Mouse (Mus musculus) intestine, embryonic 16.5 days (tissue): Measurements from ENCODE around the gene Dtx3. TPM values are rescaled to one million over a fixed set of nuclear protein-coding genes. Genes with fewer than 3 reads are reported as not detected.
A peak's percentile ranks its signal among the peaks of the same experiment; 100 is the strongest.

Experiments used
- ATAC-seq: fragments of 200-750 bp; cut with Nextera tagmentation; 2 replicates; pipeline ENCODE4 v1.8.0; 2017; ENCODE audit warnings: moderate TSS enrichment, moderate library complexity
- H3K27ac ChIP-seq: fragments of 300-500 bp; sonication (generic); 2 replicates; pipeline ENCODE4 v1.5.1; 2014; ENCODE audit warnings: mild to moderate bottlenecking, low read length
- H3K27me3 ChIP-seq: fragments of 300-500 bp; sonication (generic); replicated peaks from 2 replicates; pipeline ENCODE4 v1.6.1; 2014; ENCODE audit warnings: low read length, control low read depth, mixed read lengths; ENCODE audit not compliant: control insufficient read depth, insufficient read depth
- H3K36me3 ChIP-seq: fragments of 300-500 bp; sonication (generic); 2 replicates; pipeline ENCODE4 v1.6.1; 2014; ENCODE audit warnings: low read length, control low read depth; ENCODE audit not compliant: control insufficient read depth, insufficient read depth
- H3K4me1 ChIP-seq: fragments of 300-500 bp; sonication (generic); 2 replicates; pipeline ENCODE4 v1.6.1; 2014; ENCODE audit warnings: low read length, control low read depth, mixed read lengths; ENCODE audit not compliant: control insufficient read depth, insufficient read depth
- H3K4me2 ChIP-seq: fragments of 300-500 bp; sonication (generic); 2 replicates; pipeline ENCODE4 v1.6.1; 2014; ENCODE audit warnings: low read depth, low read length, control low read depth
- H3K4me3 ChIP-seq: fragments of 300-500 bp; sonication (generic); 2 replicates; pipeline ENCODE4 v1.5.1; 2014; ENCODE audit warnings: mild to moderate bottlenecking, low read length
- H3K9ac ChIP-seq: fragments of 300-500 bp; sonication (generic); 2 replicates; pipeline ENCODE4 v1.6.1; 2014; ENCODE audit warnings: low read depth, low read length
- H3K9me3 ChIP-seq: fragments of 300-500 bp; sonication (generic); 2 replicates; pipeline ENCODE4 v1.6.1; 2016; ENCODE audit warnings: low read length, control low read depth; ENCODE audit not compliant: control insufficient read depth
- WGBS: fragments of 180-500 bp; shearing (Covaris S2); extraction: QIAGEN DNeasy Blood & Tissue Kit; methylation state at CpG from one replicate; pipeline ENCODE4 v1.1.7; 2014; 5-methylcytosine and 5-hydroxymethylcytosine counted together
- polyA plus RNA-seq: library from polyadenylated mRNA; unstranded; fragments of >200 nt; fragmentation: Nextera tagmentation; extraction: Ambion mirVana; gene quantifications from 2 replicates; pipeline ENCODE4 v1.2.1, GENCODE M21; 2015

Gene Dtx3
- polyA plus RNA-seq, 1 experiment from 2014 or later = 54.4 TPM

DNA sequence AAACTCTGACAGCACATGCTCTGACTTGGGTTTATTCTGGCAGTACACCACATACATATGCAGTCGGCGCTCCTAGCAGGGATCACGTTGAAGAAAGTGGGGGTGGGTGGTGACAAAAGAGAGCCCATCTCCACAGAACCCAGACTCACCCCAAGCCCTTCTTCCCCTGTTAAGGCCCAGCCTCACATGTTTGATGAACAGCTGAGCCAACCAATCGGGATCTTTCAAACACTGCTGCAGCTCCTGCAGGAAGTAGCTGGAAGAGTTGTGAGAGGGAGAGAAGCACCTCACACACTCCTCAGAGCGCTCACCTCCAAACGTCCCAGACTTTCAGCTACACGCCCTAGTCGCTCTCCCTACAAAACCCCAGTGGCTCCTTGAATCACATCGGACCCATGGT is 10.4 kb downstream of the Dtx3 start:
- no peak overlapping the region for H3K4me3 ChIP-seq
- 74% methylated on average over 9 of the region's 9 CpGs for WGBS
- H3K27ac ChIP-seq = no peak overlapping the region
- no peak overlapping the region for H3K9ac ChIP-seq
- peaks cover 5% of the 10 kb centered on the region; the same call in 1 of the 2 replicates for H3K36me3 ChIP-seq
- ATAC-seq = no peak
- H3K9me3 ChIP-seq = 0 out of 2 replicates have a peak, but pooled peaks cover 4% of the 10 kb centered on the region
- no peak overlapping the region for H3K4me2 ChIP-seq
- peaks cover 30% of the 10 kb centered on the region for H3K4me1 ChIP-seq
- peaks cover 21% of the 10 kb centered on the region; the same call in 1 of the 2 replicates for H3K27me3 ChIP-seq

DNA sequence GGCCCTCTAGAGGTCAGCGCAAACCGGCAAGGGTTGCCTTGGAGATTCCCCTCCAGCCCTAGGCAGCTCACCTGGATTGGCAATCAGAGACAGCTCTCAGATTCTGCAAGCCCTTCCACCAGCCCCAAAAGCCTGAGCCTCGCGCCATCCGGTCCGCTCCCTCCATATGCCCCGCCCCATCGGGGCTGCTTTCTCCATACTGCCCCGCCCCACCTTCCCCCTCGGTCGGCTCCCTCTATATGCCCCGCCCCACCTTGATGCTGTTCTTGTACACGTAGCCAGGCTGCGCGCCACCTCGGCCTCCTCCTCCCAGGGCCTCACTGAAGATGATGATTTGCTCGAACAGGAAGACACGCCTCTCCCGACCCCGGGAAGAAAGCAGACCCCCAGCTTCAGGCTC is 11.8 kb downstream of the Dtx3 start:
- peaks cover 33% of the 10 kb centered on the region for H3K27me3 ChIP-seq
- H3K36me3 ChIP-seq = peaks cover 5% of the 10 kb centered on the region; the same call in 1 of the 2 replicates
- 0 out of 2 replicates have a peak overlapping the region, but pooled peaks have one; percentile 5 for H3K4me3 ChIP-seq
- ATAC-seq = peak; percentile 30
- H3K4me2 ChIP-seq = peak overlapping the region; percentile 46
- WGBS = 16% methylated on average over 20 of the region's 20 CpGs
- peak overlapping the region; percentile 29; the same call in 1 of the 2 replicates for H3K9ac ChIP-seq
- H3K4me1 ChIP-seq = peaks cover 24% of the 10 kb centered on the region
- 0 out of 2 replicates have a peak, but pooled peaks cover 4% of the 10 kb centered on the region for H3K9me3 ChIP-seq
- no peak overlapping the region for H3K27ac ChIP-seq

DNA sequence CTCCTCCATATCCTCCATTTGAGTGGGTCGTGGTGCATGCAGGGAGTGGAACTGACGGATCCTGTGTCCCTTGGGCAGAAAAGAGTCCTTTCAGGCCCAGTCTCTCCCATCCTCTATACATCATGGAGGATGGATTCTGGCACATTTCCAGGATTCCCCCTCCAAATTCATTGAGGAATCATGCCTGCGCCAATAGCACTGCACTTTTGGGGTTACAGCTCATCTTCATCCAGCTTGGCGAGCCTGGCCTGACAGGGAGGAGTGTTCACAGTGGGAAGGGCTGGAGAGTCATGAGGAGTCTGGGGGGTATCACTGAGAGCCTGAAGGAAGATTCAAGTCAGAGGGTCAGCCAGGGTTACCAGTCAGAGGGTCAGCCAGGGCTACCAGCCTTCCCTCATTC is 12.9 kb downstream of the Dtx3 start:
- Histone ChIP-seq H3K4me3 (no peak overlapping the region), H3K4me2 (no peak overlapping the region), H3K9me3 (0 out of 2 replicates have a peak, but pooled peaks cover 4% of the 10 kb centered on the region), H3K9ac (no peak overlapping the region), H3K27ac (no peak overlapping the region), H3K27me3 (peaks cover 42% of the 10 kb centered on the region), H3K36me3 (peaks cover 5% of the 10 kb centered on the region; the same call in 1 of the 2 replicates), H3K4me1 (peaks cover 26% of the 10 kb centered on the region)
- ATAC-seq = no peak
- 84% methylated on average over 4 of the region's 4 CpGs for WGBS

DNA sequence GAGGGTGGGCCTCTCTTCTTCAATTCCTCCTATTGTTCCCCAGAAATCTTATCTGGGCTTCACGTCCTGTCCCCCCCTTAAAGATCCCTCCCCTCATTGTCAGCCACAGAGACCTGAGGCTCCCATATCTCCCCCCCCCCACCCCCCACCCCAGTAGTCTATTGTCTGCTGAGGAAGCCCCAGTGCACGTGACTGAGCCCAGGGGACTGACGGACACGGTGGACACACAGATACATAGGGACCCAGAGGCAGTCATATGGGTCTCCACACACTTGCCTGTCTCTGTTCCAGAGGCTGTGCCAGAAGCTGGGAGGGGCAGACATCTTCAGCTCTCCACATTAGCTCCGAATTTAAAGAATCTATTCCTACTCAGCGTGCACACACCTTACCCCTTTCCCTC is 14.0 kb downstream of the Dtx3 start:
- Histone ChIP-seq H3K27me3 (peaks cover 47% of the 10 kb centered on the region), H3K4me1 (peaks cover 26% of the 10 kb centered on the region), H3K36me3 (no peaks in the 10 kb centered on the region), H3K4me3 (no peak overlapping the region), H3K4me2 (no peak overlapping the region), H3K9me3 (0 out of 2 replicates have a peak, but pooled peaks cover 1% of the 10 kb centered on the region), H3K9ac (no peak overlapping the region), H3K27ac (no peak overlapping the region)
- WGBS = 65% methylated on average over 6 of the region's 6 CpGs
- no peak for ATAC-seq

DNA sequence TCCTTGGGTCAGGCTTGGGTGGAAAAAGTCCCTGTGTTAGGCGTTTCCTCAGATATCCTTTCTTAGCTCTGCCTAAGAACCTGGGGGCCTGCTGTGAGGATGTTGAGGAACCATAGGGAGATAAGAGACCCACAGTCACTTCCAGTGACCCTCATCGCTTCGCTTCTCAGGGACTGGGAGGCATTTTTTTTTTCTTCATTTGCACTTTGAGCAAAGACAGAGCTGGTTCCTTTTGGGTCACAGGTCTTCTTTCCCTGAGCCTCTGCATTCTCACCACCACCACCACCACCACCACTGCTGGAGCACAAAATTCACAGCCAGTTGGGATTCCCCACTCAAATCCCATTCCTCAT is 14.9 kb downstream of the Dtx3 start:
- H3K9ac ChIP-seq = no peak overlapping the region
- no peaks in the 10 kb centered on the region for H3K9me3 ChIP-seq
- H3K4me2 ChIP-seq = no peak overlapping the region
- ATAC-seq = no peak
- 43% methylated on average over 3 of the region's 3 CpGs for WGBS
- peaks cover 47% of the 10 kb centered on the region for H3K27me3 ChIP-seq
- no peaks in the 10 kb centered on the region for H3K36me3 ChIP-seq
- H3K4me1 ChIP-seq = peaks cover 26% of the 10 kb centered on the region
- no peak overlapping the region for H3K27ac ChIP-seq
- no peak overlapping the region for H3K4me3 ChIP-seq

DNA sequence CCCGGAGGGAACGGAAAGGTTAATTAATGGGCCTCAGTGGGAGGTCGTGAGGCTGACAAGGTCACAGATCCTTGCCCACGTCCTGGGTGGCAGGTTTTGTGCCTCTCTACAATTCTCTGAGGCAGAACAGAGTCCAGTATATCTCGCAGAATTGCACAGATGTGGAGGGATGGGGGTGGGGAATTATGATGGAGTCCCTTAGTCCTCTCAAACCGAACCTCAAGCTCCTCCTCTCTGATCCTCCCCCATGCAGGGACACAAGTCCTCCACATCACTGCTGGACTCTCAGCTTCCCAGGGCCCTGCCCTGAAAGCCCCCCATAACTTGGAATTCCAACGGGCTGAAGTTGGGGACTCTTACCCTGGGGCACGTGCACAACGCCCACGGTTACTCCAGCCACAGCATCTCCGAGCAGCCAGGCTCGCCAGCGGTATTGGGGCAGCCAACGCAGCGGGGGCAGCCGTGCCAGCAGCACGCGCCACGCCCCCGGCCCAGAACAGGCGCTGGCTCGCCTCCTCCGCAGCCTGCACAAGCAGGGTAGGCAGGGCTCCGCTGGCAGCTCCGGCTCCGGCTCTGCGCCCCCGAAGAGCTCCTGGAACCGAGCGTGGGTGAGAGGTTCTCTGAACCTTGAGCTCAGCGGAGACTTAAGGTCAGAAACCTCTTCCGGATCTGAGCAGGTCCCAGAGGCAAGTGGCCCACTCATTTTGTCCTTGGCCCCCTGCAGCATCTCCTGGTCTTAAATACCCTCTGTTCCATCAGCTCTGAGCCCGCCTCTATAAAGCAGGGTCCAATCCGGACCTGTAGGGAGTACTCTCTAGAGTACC is 15.4 kb downstream of the Dtx3 start, which contains the start of gene Slc26a10:
Gene Slc26a10, minus strand, starts transcription at position 775 of the 824 bp plus-strand sequence.
- Histone ChIP-seq H3K4me1 (peaks cover 26% of the 10 kb centered on the region), H3K4me3 (peak within 1 kb of the TSS; percentile 12; the same call in 1 of the 2 replicates)

DNA sequence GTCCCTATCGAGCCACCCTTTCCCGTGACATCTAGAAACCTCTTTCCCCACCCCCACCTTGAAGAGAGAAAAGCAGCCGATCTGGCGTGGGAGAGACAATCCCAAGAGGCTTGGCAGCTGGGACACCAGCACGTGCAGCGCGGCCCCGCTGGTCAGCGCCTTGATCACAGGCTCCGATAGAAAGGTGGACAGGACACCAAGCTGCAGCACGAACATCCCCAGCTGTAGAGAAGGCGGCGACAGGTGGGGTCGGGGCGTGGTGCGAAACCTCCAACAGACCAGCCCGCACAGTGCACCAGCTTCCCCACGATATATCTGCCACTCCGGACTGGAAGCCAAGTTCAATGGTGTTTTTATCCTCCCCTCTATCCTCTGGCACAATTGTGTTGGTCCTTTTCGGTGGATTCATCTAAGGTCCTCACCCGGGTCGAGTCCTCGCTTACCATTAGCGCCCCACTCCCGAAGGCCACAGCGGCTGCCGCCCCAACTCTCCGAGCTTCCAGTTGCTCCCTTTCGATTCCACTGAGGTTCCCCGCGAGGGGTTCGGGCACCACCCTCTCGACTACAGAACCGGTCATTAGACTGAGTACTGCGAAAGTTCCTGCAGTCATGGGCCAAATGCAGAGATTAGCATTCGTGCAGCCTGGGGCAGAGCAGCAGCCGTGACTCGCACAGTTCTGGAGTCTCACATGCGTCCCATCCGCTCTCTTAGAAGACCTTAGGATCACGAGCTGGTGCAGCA is 17.1 kb downstream of the Dtx3 start:
- ATAC-seq = no peak
- Histone ChIP-seq H3K4me1 (peaks cover 18% of the 10 kb centered on the region), H3K4me3 (peak overlapping the region; percentile 45), H3K9me3 (no peaks in the 10 kb centered on the region), H3K27me3 (peaks cover 45% of the 10 kb centered on the region), H3K4me2 (peak overlapping the region; percentile 69), H3K9ac (0 out of 2 replicates have a peak overlapping the region, but pooled peaks have one; percentile 37), H3K36me3 (no peaks in the 10 kb centered on the region), H3K27ac (no peak overlapping the region)
- WGBS = 6% methylated on average over 41 of the region's 41 CpGs

More for the DNA sequence above, 15.4 kb downstream of the Dtx3 start, which contains the start of gene Slc26a10:
- Histone ChIP-seq H3K27ac (no peak within 1 kb of the TSS), H3K36me3 (no peaks in the 10 kb centered on the region), H3K27me3 (peaks cover 47% of the 10 kb centered on the region), H3K9ac (peak within 1 kb of the TSS; percentile 37; the same call in 1 of the 2 replicates), H3K9me3 (no peaks in the 10 kb centered on the region), H3K4me2 (peak within 1 kb of the TSS; percentile 32)
- no peak for ATAC-seq
- 3% methylated on average over 34 of the region's 34 CpGs for WGBS

DNA sequence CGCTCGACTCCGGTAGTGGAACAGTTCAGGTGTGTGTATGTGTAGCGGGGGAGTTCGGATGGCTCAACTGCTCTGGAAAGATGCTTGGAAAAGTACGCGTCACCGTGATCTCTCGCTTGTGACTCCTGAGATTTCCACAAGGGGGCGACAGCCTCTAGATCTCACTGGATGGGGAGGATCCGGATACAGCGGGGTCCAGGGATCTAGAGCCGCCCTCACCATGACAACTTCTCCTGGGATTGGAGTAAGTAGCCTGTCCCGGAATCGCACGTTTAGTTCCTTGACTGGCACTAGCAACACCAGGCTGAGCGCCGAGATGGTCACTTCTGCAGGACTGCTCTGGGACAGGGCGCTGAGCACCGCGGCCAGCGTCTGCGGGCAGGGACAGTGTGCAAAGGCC is 17.8 kb downstream of the Dtx3 start:
- peak overlapping the region; percentile 69 for H3K4me2 ChIP-seq
- H3K36me3 ChIP-seq = no peaks in the 10 kb centered on the region
- no peaks in the 10 kb centered on the region for H3K9me3 ChIP-seq
- peaks cover 45% of the 10 kb centered on the region for H3K27me3 ChIP-seq
- WGBS = 2% methylated on average over 23 of the region's 23 CpGs
- peaks cover 17% of the 10 kb centered on the region for H3K4me1 ChIP-seq
- H3K4me3 ChIP-seq = peak overlapping the region; percentile 45
- no peak overlapping the region for H3K27ac ChIP-seq
- H3K9ac ChIP-seq = 0 out of 2 replicates have a peak overlapping the region, but pooled peaks have one; percentile 37
- ATAC-seq = peak; percentile 57

DNA sequence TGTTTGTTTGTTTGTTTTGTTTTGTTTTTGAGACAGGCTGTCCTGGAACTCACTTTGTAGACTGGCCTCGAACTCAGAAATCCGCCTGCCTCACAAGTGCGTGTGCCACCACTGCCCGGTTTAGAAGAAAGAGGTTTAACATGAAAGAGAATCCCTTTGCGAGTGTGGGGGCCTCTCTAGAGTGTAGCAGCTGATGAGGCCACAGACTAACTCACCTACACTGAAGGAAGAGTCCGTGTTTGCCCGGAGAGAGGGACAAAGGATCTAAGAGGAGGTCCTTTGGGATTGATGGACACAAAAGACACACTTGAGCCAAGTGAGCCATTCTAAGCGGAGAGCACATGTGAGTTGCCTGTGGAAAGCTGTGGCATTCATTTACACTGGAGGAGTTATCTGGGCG is 18.3 kb downstream of the Dtx3 start:
- H3K4me2 ChIP-seq = no peak overlapping the region; the same call in 1 of the 2 replicates
- H3K4me3 ChIP-seq = no peak overlapping the region
- WGBS = 25% methylated on average over 9 of the region's 9 CpGs

More for the DNA sequence above, 18.3 kb downstream of the Dtx3 start:
- no peak for ATAC-seq
- H3K36me3 ChIP-seq = no peaks in the 10 kb centered on the region
- peaks cover 17% of the 10 kb centered on the region for H3K4me1 ChIP-seq
- no peaks in the 10 kb centered on the region for H3K9me3 ChIP-seq
- H3K27ac ChIP-seq = no peak overlapping the region
- H3K27me3 ChIP-seq = peaks cover 45% of the 10 kb centered on the region
- H3K9ac ChIP-seq = no peak overlapping the region
